Mouse (Mus musculus): ENCODE data around the gene Emc8.

The Emc8 gene

DNA sequence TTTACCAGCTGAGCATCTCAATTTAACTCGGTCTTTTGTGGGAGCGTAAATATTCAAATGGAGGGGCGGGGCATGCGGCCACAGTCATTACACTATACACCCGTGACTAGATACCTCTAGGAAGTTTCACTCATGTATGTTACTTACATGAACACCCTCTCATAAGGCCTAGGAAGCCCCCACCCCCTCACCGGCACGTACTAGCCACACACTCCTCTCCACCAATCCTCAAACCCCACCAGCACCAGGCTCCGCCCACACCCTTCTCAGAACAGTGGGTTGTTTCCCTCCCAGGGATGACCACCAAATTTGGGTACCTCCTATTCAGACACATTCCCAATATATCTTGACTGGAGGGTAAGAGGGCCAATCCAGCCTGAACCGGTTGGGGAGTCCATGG is 60.9 kb downstream of the Emc8 start:
- peak; percentile 31 for DNase-seq (ENCODE audit: extremely low read depth, low read depth)
